Mouse (Mus musculus): Measurements from ENCODE around the gene Olfr825.
"Not testable (repeated sequence)": the region's sequence is repeated elsewhere in the genome, so short reads cannot be mapped to it uniquely, and the experiment has no call there.

DNA sequence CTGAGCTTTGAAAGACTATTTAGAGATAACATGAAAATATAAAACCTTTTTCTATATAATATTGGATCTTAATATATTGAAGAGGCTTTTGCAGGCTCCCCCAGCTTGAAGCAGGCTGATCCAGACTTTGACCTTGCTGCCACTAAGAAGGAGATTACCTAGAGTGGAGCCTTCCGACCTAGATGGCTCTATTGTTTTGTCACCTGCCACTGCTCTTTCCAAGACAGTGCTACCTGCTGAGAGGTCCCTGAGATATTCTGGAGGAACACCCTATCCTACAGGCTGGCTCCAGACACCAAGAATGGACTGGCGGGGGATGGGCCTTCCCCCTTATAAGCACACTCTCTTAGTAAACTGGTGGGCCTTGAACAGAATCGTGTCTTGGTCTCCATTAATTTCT is 50.5 kb downstream of the Olfr825 start:
- TF ChIP-seq ZNF384 (IDR thresholded peaks at IDR 0.05; ENCODE audit: low read depth, low read length); HCFC1 (IDR thresholded peaks at IDR 0.05; ENCODE audit: borderline replicate concordance, insufficient read depth, low read length); ZC3H11A (IDR thresholded peaks at IDR 0.05; ENCODE audit: borderline replicate concordance, low read depth, low read length); CHD2 (IDR thresholded peaks at IDR 0.05; ENCODE audit: low read depth, low read length); MAFK (IDR thresholded peaks at IDR 0.05; ENCODE audit: insufficient read depth, low read depth, low read length): not testable (repeated sequence)

All from ES-E14 (cell line).